Mouse (Mus musculus) adrenal gland, postnatal 36 days (tissue): ENCODE data around the gene Mrps10. TPM values are rescaled to one million over a fixed set of nuclear protein-coding genes. Genes with fewer than 3 reads are reported as not detected.
"Not testable (repeated sequence)": the region's sequence is repeated elsewhere in the genome, so short reads cannot be mapped to it uniquely, and the experiment has no call there.

Source experiments
- DNase-seq, 2 experiments: peaks; one replicate each; pipeline ENCODE4 v3.0.0; 2021; ENCODE audit warnings: mixed read lengths in 1 of 2
- total RNA-seq, 2 experiments: library from RNA; stranded (reverse); gene quantifications; 2 replicates each; pipeline ENCODE4 v1.2.3; 2021

The Mrps10 gene
- total RNA-seq, 2 experiments from 2014 or later, result 37.5 to 52.8 TPM

- no peak for DNase-seq
These were observed 9.4 kb downstream of the Mrps10 start for GRCm38 (mm10) chr17:47378133-47378532.

- DNase-seq, result no peak
These were observed 13.2 kb downstream of the Mrps10 start for GRCm38 (mm10) chr17:47381917-47382316.

- DNase-seq, result peak; percentile 51 to 57
These were observed 14.6 kb downstream of the Mrps10 start for GRCm38 (mm10) chr17:47383266-47383665.

GRCm38 (mm10) chr17:47384064-47384463 is 15.4 kb downstream of the Mrps10 start:
- DNase-seq, result no peak

GRCm38 (mm10) chr17:47385145-47385544 is 16.5 kb downstream of the Mrps10 start, which contains the start of gene Guca1b:
Guca1b (plus strand) TSS chr17:47385393.
- no peak for DNase-seq

GRCm38 (mm10) chr17:47386649-47387048 is 18.0 kb downstream of the Mrps10 start:
- peak; percentile 54 to 63 for DNase-seq

GRCm38 (mm10) chr17:47394223-47394869 is 25.7 kb downstream of the Mrps10 start:
- DNase-seq, result peak; percentile 46 to 47

- DNase-seq, result peak; percentile 65 to 77
These were observed 26.8 kb downstream of the Mrps10 start for GRCm38 (mm10) chr17:47395376-47395913.

- DNase-seq, result no peak
These were observed 30.4 kb downstream of the Mrps10 start for GRCm38 (mm10) chr17:47399091-47399490.

- DNase-seq, result no peak
These were observed 31.8 kb downstream of the Mrps10 start, which contains the start of gene Guca1a for GRCm38 (mm10) chr17:47400451-47400850. Guca1a (minus strand) TSS chr17:47400584.

GRCm38 (mm10) chr17:47407717-47408557 is 39.2 kb downstream of the Mrps10 start:
- no peak for DNase-seq

GRCm38 (mm10) chr17:47408558-47408898 is 39.8 kb downstream of the Mrps10 start:
- DNase-seq, result peak; percentile 75 to 77

- not testable (repeated sequence) for DNase-seq
These were observed 41.5 kb downstream of the Mrps10 start for GRCm38 (mm10) chr17:47409897-47410861.

GRCm38 (mm10) chr17:47420195-47420594 is 51.5 kb downstream of the Mrps10 start:
- DNase-seq, result no peak

- DNase-seq, result peak in 1 of 2 experiments; percentile 33
These were observed 52.9 kb downstream of the Mrps10 start for GRCm38 (mm10) chr17:47421566-47421965.

GRCm38 (mm10) chr17:47422616-47423015 is 53.9 kb downstream of the Mrps10 start:
- DNase-seq, result not testable (repeated sequence)

- no peak for DNase-seq
These were observed 55.5 kb downstream of the Mrps10 start for GRCm38 (mm10) chr17:47424186-47424585.

- DNase-seq, result no peak
These were observed 58.6 kb downstream of the Mrps10 start for GRCm38 (mm10) chr17:47427316-47427715.

GRCm38 (mm10) chr17:47428831-47429304 is 60.2 kb downstream of the Mrps10 start:
- DNase-seq, result peak; percentile 46 to 63

- no peak for DNase-seq
These were observed 62.1 kb downstream of the Mrps10 start for GRCm38 (mm10) chr17:47430815-47431214.
